28 mouse cellular contexts compared by ENCODE assay signal in the genomic region with DNA sequence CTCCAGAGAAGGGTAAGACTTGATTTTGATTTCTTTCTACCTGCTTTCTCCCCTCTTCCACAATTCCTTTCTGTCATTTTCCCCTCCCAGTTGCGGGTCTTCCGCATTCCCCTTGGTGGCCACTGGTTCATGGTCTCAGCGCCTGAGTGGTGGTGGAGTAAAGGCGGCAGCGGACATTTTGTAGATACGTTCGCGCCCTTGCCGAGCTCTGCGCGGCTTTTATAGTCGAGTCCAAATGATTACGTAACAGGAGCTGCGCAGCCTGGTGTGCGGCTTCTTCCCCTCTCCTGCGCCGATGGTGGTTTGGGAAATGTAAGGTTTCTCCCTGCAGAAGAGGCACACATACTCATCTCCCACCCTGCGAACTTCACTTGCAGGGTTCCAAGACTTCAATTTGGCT. TPM values are rescaled to one million over a fixed set of nuclear protein-coding genes. Genes with fewer than 3 reads are reported as not detected.
DNase-seq lines count a peak whose midpoint lies in the region; ATAC-seq and TF ChIP-seq lines count a peak whose summit lies in the region.
"Had no signal": no experiment of that assay in that cellular context is flagged by ENCODE, and none has a peak within 500 bp of the region (broad histone marks: within the 10 kb centered on the region; RNA-seq: fewer than 3 reads in every experiment).

No protein-coding gene starts in this region.

- no peaks in the 10 kb centered on the region; the same call in 1 of the 2 replicates for H3K4me1 ChIP-seq in testis, adult 2 months (ENCODE audit: control insufficient read depth, insufficient read depth, low read length)
- H3K4me1 ChIP-seq in ES-E14 (ENCODE audit: control insufficient read depth in 2 of 2, insufficient read depth in 2 of 2, low read length in 2 of 2, poor library complexity in 1 of 2) = no peaks in the 10 kb centered on the region
- no peaks in the 10 kb centered on the region for H3K4me1 ChIP-seq in thymus, adult 2 months (replicated peaks; ENCODE audit: control insufficient read depth, insufficient read depth, low read length)
- H3K4me1 ChIP-seq: embryonic facial prominence, embryonic 13.5 days; heart, embryonic 12.5 days; heart, embryonic 15.5 days; hindbrain, embryonic 10.5 days; intestine, embryonic 15.5 days had no signal

- TF ChIP-seq CTCF in testis, adult 2 months (IDR thresholded peaks at IDR 0.05; ENCODE audit: control insufficient read depth, insufficient read depth, insufficient replicate concordance, low read depth, low read length) = no peak
- no peak for TF ChIP-seq CTCF in thymus, adult 2 months (IDR thresholded peaks at IDR 0.05; ENCODE audit: borderline replicate concordance, control insufficient read depth, extremely low read depth, insufficient read depth, low read length, poor library complexity)

- H3K27me3 ChIP-seq in testis, adult 2 months (ENCODE audit: control insufficient read depth, insufficient read depth, low read length) = no peaks in the 10 kb centered on the region
- H3K27me3 ChIP-seq in thymus, adult 2 months (ENCODE audit: control insufficient read depth, insufficient read depth, low read length) = no peaks in the 10 kb centered on the region
- H3K27me3 ChIP-seq: CH12.LX; heart, embryonic 12.5 days; heart, embryonic 15.5 days; hindbrain, embryonic 13.5 days; intestine, embryonic 15.5 days had no signal

- in situ Hi-C loops in ES-E14 (cut with MboI; ENCODE audit: low sequenced_read_pairs in 2 of 2, unreplicated experiment in 2 of 2) = no loop called here

- 96% methylated on average over 18 of the region's 18 CpGs for WGBS in thymus, adult 2 months

- ATAC-seq in frontal cortex, adult (ENCODE audit: low TSS enrichment) = no peak
- ATAC-seq: forebrain, embryonic 14.5 days; forebrain, postnatal 0 days; hindbrain, embryonic 16.5 days; intestine, embryonic 15.5 days had no signal

- peak overlapping the region; percentile 7 for H3K27ac ChIP-seq in testis, adult 2 months (ENCODE audit: control insufficient read depth, insufficient read depth, low read depth, low read length)
- no peak overlapping the region for H3K27ac ChIP-seq in ES-E14 (ENCODE audit: insufficient read depth, low read depth, low read length, poor library complexity, severe bottlenecking)
- no peak overlapping the region for H3K27ac ChIP-seq in thymus, adult 2 months (ENCODE audit: control insufficient read depth, insufficient read depth, low read length)
- H3K27ac ChIP-seq: embryonic facial prominence, embryonic 13.5 days; heart, embryonic 15.5 days; hindbrain, embryonic 10.5 days; hindbrain, embryonic 13.5 days; intestine, embryonic 15.5 days had no signal

- TF ChIP-seq POLR2A in testis, adult 2 months (IDR thresholded peaks at IDR 0.05; ENCODE audit: control insufficient read depth, low read depth, low read length) = no peak
- TF ChIP-seq POLR2A in thymus, adult 2 months (IDR thresholded peaks at IDR 0.05; ENCODE audit: control insufficient read depth, extremely low read depth, insufficient read depth, low read length, poor library complexity) = no peak

- no peaks in the 10 kb centered on the region for H3K36me3 ChIP-seq in testis, adult 2 months (ENCODE audit: control insufficient read depth, insufficient read depth, low read length)
- no peaks in the 10 kb centered on the region; the same call in 1 of the 2 replicates for H3K36me3 ChIP-seq in ES-E14 (ENCODE audit: control insufficient read depth, insufficient read depth, low read length, poor library complexity, severe bottlenecking)
- H3K36me3 ChIP-seq in thymus, adult 2 months (ENCODE audit: control insufficient read depth, insufficient read depth, low read length) = no peaks in the 10 kb centered on the region
- H3K36me3 ChIP-seq: heart, embryonic 15.5 days; intestine, embryonic 15.5 days had no signal

- H3K9me3 ChIP-seq in ES-E14 (ENCODE audit: control insufficient read depth, insufficient read depth, low read depth, low read length) = no peaks in the 10 kb centered on the region
- H3K9me3 ChIP-seq: embryonic facial prominence, embryonic 13.5 days; heart, embryonic 12.5 days; heart, embryonic 15.5 days; hindbrain, embryonic 10.5 days; hindbrain, embryonic 13.5 days; intestine, embryonic 15.5 days had no signal

- peak overlapping the region; percentile 63; the same call in 1 of the 2 replicates for H3K9ac ChIP-seq in ES-E14 (ENCODE audit: insufficient read depth, low read depth, low read length, poor library complexity, severe bottlenecking)
- H3K9ac ChIP-seq: embryonic facial prominence, embryonic 13.5 days; forebrain, postnatal 0 days; heart, embryonic 12.5 days; heart, embryonic 15.5 days; hindbrain, embryonic 13.5 days; intestine, embryonic 15.5 days had no signal

- H3K4me3 ChIP-seq in testis, adult 2 months (ENCODE audit: control insufficient read depth, low read depth, low read length) = peak overlapping the region; percentile 23
- peak overlapping the region; percentile 35 to 62 for H3K4me3 ChIP-seq in ES-E14 (ENCODE audit: insufficient read depth in 1 of 2, low read depth in 1 of 2, low read length in 2 of 2, poor library complexity in 1 of 2, severe bottlenecking in 1 of 2)
- H3K4me3 ChIP-seq in thymus, adult 2 months (ENCODE audit: control insufficient read depth, insufficient read depth, low read length) = no peak overlapping the region
- H3K4me3 ChIP-seq: embryonic facial prominence, embryonic 13.5 days; heart, embryonic 12.5 days; heart, embryonic 15.5 days; hindbrain, embryonic 10.5 days; hindbrain, embryonic 13.5 days; intestine, embryonic 15.5 days had no signal

- no peak for DNase-seq in testis, postnatal 10 days (ENCODE audit: low spot score)
- DNase-seq in ES-E14 (ENCODE audit: low read depth, low spot score) = no peak
- peak; percentile 29 for DNase-seq in testis, postnatal 14 days (ENCODE audit: low spot score)
- no peak for DNase-seq in thymus, adult 2 months
- DNase-seq: adrenal gland, postnatal 10 days; adrenal gland, postnatal 36 days; B cell, adult 2 months; cerebellum, adult 11 months; cerebellum, adult 2 months; cerebellum, adult 9-11 months; cerebellum, postnatal 25 days; forebrain, postnatal 0 days; gastrocnemius, postnatal 25 days; heart, adult 18-20 months; heart, postnatal 10 days; heart, postnatal 36 days; kidney, adult 11 months had no signal

TF ChIP-seq in ES-E14, 5 proteins besides CTCF, POLR2A, EP300 and RAD21:
- TF ChIP-seq ZNF384 (IDR thresholded peaks at IDR 0.05; ENCODE audit: low read depth, low read length) (no peak), CHD2 (IDR thresholded peaks at IDR 0.05; ENCODE audit: low read depth, low read length) (no peak), HCFC1 (IDR thresholded peaks at IDR 0.05; ENCODE audit: borderline replicate concordance, insufficient read depth, low read length) (no peak), MAFK (IDR thresholded peaks at IDR 0.05; ENCODE audit: insufficient read depth, low read depth, low read length) (no peak), ZC3H11A (IDR thresholded peaks at IDR 0.05; ENCODE audit: borderline replicate concordance, low read depth, low read length) (no peak)

RNA-seq across cellular contexts. Expression of a gene that starts 15.4 kb away (rescaled TPM):
- polyA plus RNA-seq in testis, adult 2 months (2012; rRNA removed) = 1.2 and 1.8 TPM in 2 replicates
- total RNA-seq in ES-E14 (2012; rRNA removed) = 50.7 and 55.2 TPM in 2 replicates
- 6.5 and 8.6 TPM in 2 replicates for polyA plus RNA-seq in thymus, adult 2 months (2012; rRNA removed)
